Mouse (Mus musculus): Measurements from ENCODE around the gene Wfdc13.

DNA sequence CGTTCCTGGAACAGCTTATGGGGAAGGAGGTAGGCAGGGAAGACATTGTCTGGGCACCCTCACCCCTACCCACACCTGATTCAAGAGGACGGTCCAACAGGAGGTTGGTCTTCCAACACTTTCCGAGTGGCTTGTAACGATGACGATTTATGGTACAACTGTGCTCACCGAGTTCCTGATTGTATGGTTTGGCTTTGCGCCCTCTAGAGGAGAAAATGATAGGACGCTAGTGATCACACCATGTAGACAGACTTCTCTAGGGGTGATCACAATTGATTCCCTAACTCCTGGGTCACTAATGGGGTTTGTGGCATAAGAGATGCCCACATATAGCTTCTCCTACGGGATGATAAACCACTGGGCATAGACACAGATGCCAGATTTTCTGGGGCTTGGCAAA, 49.6 kb upstream of the Wfdc13 start:
- TF ChIP-seq POLR2A (IDR thresholded peaks at IDR 0.05; ENCODE audit: low read depth, low read length): no peak
- no peak for TF ChIP-seq CTCF (IDR thresholded peaks at IDR 0.05; ENCODE audit: extremely low read depth, insufficient read depth, insufficient read length, insufficient replicate concordance)

Measured in spleen, adult 2 months (tissue).